Mouse (Mus musculus) mesoderm, embryonic 11.5 days (tissue): ENCODE measurements around the gene Lep.

Experiments used
- DNase-seq: peaks from one replicate; pipeline ENCODE4 v3.0.0-alpha.2; 2012; ENCODE audit warnings: low read depth, low spot score

The Lep gene

DNA sequence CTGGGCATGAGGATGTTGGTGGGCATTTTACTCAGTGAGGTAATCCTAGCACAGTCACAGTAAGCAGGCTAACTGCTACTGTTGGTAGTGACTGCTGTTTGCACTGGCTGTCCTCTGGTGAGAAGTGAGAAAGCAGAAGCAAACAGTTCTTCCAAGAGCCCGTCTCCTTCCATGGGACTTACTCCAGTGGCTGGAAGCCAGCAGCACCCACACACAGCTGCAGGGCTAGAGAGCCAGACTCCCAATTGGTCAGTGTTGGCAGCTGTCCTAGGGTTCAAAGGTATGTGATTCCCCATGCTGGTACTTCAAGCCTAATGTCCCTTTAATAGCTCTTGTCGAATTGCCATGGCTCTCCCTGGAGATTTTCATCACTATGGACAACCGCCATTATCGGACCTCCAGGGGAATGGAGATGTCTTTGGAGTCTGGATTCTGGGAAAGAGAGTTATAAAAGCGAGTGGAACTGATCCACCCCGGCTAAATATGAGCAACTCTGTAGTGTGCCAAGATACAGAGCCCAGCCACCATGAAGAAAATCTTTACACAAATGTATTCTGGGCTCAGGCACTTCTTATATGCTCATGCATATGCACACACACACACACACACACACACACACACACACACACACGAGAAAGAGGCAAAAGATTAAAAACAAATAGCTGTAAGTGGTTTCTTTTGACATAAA is 57.5 kb downstream of the Lep start:
- peak; percentile 15 for DNase-seq

DNA sequence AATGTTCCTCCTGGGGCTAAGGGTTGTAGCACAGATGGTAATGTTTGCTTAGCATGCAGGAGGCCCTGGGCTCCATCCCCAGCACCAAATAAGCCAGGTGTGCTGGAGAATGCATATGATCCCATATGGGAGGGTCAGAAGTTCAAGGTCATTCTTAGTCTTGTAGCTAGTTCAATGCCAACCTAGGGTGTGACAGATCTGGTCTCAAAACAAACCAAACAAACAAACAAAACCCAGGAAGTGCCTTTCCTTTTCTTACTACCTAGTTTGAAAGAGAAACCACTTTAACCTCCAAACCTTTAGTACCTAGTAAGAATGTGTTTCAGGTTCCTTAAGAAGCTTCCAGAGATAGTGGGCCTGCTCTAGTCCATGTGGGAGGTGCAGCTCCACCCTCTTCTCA is 58.2 kb downstream of the Lep start:
- no peak for DNase-seq

DNA sequence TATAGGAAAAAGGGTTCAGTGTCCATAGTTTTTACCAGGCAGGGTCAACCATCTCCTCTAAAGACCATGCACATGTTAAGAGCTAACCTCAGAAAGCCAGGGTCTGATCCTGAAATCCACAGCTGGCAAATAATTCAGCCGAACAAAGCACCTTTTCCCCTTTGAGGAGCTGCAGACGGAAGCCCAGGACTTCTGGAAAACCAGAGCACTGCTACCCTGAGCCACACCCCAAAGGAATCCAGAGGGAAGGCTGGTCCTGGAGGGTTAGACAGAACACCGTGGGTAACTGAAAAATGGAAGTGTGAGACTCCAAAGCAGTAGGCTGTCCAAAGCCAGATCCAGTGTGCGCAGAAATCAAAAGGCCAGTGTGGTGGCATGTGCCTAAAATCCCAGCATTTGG is 58.9 kb downstream of the Lep start:
- DNase-seq, result no peak

DNA sequence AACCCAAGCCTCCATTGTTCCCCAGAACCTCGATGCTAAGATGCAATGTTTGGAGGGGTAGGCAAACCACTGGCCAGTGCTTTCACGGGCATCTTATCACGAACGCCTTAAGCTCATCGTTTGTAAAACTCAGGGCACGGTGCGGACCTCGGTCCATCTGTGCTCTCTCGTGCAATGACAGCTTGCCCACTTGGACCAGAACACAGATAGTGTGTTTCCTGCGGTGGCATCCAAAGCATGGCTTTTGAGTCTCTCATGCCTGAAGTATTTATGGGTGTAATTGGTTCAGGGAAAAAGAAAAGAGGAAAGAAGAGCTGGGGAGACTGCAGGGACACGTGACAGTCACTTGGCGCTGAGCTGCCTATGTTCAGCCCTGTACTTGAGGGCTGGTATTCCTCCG is 60.0 kb downstream of the Lep start:
- DNase-seq, result no peak
